Mouse (Mus musculus): ENCODE data around the gene Gm20390. TPM values are rescaled to one million over a fixed set of nuclear protein-coding genes. Genes with fewer than 3 reads are reported as not detected.

The Gm20390 gene
- 306 and 441 TPM in 2 replicates for polyA plus RNA-seq (2015; fragmentation: Nextera tagmentation; extraction: Ambion mirVana)

DNA sequence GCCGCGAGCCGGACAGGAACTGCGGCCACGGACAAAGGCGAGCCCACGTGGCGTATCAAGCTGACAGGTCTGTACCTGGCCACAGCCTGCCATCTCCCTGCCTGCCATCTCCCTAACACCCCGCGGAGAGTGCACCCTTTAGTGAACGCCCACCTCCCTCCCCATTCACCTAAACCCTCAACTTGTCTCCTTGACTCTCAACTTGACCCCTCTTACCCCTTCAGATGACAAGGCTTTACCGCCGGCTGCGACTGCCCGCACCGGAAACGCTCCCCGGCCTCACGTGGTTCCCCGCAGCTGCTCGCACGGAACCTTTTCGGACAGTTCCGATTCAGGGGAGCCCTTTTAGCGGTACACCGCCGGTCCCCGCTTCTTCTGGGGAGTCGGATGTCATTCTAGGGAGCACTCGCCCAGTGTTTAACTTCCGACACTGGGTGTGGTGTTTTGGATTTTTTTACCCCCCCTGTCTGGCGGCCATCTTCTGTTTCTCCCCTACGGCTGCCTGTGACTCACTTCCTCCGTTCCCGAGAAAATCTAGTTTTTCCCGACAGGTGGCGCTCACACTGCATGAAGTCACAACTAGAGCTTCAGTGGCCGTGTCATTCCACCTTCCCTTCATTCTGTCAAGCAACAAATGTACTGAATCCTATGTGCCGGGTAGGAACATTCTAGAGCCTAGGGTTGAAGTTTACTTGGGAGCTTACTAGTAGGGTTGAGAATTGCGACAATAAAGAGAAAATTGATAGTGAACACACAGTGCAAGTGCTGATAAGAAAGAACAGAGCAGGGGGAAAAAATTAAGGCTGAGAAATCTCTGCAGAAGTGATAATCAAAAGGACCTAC is at the start of gene Gm20390, which contains the start of gene Nme1:
Gene Gm20390, minus strand, starts transcription at position 289 of the 843 bp plus-strand sequence.
Gene Nme1, minus strand, starts transcription at position 517 of the 843 bp plus-strand sequence.
- WGBS, result under 1% methylated on average over 40 of the region's 40 CpGs
- Histone ChIP-seq H3K4me2 (peak within 1 kb of the TSS; percentile 79), H3K27ac (peak within 1 kb of the TSS; percentile 78), H3K4me1 (peaks cover 15% of the 10 kb centered on the region), H3K9ac (peak within 1 kb of the TSS; percentile 79), H3K4me3 (peak within 1 kb of the TSS; percentile 86), H3K36me3 (peaks cover 26% of the 10 kb centered on the region), H3K27me3 (no peaks in the 10 kb centered on the region), H3K9me3 (no peaks in the 10 kb centered on the region)
- peak; percentile 90 for ATAC-seq (ENCODE audit: insufficient number of reproducible peaks, insufficient read depth, low FRiP score, low TSS enrichment, low read depth)

DNA sequence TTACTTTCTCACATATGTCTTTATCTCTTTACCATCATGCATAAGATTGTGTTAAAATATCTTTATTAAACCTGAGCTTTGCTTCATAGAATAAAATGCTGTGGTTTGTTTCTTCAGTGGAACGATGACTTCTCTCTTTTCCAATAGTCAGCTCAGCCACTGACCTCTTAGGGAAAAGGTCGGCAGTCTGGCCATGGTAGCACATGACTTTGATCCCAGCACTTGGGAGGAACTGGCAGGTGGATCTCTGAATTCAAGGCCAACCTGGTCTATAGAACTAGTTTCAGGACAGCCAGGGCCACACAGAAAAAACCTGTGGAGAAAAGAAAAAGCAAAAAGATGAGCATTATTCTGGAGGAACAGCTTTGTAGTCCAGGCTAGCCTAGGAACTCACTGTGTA is 35.3 kb upstream of the Gm20390 start:
- Histone ChIP-seq H3K9ac (no peak overlapping the region), H3K4me3 (no peak overlapping the region), H3K4me2 (no peak overlapping the region), H3K27ac (no peak overlapping the region), H3K4me1 (peaks cover 4% of the 10 kb centered on the region), H3K36me3 (peaks cover 5% of the 10 kb centered on the region; the same call in 1 of the 2 replicates), H3K27me3 (no peaks in the 10 kb centered on the region), H3K9me3 (no peaks in the 10 kb centered on the region)
- WGBS, result 90% methylated on average over 2 of the region's 2 CpGs
- no peak for ATAC-seq (ENCODE audit: insufficient number of reproducible peaks, insufficient read depth, low FRiP score, low TSS enrichment, low read depth)

DNA sequence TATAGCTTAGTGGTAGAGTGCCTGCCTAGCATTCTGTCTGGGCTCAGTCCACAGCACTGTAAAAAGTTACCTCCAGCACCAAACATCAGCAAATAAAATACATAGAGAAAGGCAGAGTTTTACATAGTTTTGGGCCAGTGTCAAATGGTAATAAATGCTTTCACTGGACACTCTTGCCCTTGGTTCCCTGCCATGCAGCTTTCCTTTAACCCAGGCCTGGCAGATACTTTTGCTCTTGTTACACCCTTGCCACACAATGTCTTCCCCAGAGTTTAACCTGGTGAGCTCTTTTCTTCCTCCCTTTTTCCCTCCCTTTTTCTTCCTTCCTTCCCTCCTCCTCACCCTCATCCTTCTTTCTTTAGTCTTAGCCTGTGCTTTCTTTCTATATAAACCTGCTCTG is 31.2 kb upstream of the Gm20390 start:
- no peaks in the 10 kb centered on the region for H3K27me3 ChIP-seq
- no peak overlapping the region for H3K4me3 ChIP-seq
- H3K9me3 ChIP-seq, result no peaks in the 10 kb centered on the region
- no peak for ATAC-seq (ENCODE audit: insufficient number of reproducible peaks, insufficient read depth, low FRiP score, low TSS enrichment, low read depth)
- peaks cover 24% of the 10 kb centered on the region for H3K4me1 ChIP-seq
- H3K27ac ChIP-seq, result no peak overlapping the region
- H3K9ac ChIP-seq, result no peak overlapping the region; the same call in 1 of the 2 replicates
- H3K4me2 ChIP-seq, result no peak overlapping the region
- peaks cover 5% of the 10 kb centered on the region; the same call in 1 of the 2 replicates for H3K36me3 ChIP-seq

DNA sequence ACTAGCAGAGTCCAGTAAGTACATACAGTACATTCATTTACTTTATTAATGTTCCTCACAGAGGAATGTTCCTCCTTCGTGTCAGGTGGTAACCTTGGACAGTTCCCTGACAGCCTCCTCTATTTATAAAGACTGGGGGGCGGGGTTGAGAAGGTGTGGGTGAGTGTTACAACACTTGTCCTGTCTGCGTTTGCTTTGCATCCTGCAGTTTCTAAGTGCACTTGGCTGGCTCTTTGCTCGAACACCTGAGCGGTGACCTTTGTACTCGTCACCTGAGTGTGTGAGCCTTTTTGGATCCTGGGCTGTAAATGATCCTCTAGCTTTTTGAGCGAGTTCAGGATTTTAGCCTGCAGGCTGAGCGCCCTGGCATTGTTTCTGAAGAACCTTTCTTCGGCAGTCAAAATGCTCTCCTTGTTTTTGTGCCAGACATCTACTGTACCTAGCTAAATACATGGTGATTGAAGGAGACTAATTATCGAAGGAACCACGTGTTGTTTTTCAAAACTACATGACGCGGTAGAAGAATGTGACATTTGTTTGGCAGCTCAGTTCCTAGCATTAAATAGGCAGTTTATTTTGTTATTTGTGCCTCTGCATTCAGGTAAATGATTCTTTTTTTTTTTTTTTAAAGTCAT is 29.2 kb upstream of the Gm20390 start:
- H3K27me3 ChIP-seq, result no peaks in the 10 kb centered on the region

DNA sequence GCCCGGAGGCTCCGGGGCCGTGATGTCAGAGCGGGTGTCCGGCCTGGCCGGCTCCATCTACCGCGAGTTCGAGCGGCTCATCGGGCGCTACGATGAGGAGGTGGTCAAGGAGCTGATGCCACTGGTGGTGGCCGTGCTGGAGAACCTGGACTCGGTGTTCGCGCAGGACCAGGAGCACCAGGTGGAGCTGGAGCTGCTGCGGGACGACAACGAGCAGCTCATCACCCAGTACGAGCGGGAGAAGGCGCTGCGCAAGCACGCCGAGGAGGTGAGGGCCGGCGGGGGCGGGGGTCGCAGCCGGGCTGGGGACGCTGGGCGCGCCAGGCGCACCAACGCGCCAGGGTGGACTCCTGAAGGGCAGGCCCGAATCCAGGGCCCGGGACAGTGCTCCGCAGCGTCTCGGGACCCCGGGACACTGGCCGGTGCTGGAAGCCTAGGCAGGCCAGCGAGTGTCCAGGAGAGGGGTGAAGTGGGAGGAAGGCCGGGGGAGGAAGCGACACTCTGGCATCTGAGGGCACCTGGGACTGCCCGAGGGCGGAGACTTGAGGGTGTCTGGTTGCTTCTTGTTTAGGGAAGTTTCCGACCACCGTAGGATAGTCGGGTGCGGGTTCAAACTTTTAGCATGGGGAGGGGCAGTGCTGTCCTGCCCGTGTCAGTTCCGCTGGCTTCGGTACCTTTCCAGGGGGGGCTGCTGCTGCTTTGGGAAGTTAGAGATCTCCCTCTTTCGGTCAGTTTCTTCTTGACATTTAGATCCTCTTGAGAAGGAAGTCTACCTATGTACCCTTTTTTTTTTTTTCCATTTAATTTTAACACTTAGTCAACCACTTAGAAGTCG is 28.4 kb upstream of the Gm20390 start:
- ATAC-seq (ENCODE audit: insufficient number of reproducible peaks, insufficient read depth, low FRiP score, low TSS enrichment, low read depth), result peak; percentile 32; the same call in 1 of the 2 replicates

More for the DNA sequence above, 29.2 kb upstream of the Gm20390 start:
- Histone ChIP-seq H3K4me2 (peak overlapping the region; percentile 82), H3K4me3 (peak overlapping the region; percentile 87), H3K4me1 (peaks cover 24% of the 10 kb centered on the region), H3K27ac (no peak overlapping the region), H3K9me3 (no peaks in the 10 kb centered on the region), H3K36me3 (no peaks in the 10 kb centered on the region), H3K9ac (peak overlapping the region; percentile 91)
- ATAC-seq (ENCODE audit: insufficient number of reproducible peaks, insufficient read depth, low FRiP score, low TSS enrichment, low read depth), result no peak
- WGBS, result 30% methylated on average over 13 of the region's 13 CpGs

DNA sequence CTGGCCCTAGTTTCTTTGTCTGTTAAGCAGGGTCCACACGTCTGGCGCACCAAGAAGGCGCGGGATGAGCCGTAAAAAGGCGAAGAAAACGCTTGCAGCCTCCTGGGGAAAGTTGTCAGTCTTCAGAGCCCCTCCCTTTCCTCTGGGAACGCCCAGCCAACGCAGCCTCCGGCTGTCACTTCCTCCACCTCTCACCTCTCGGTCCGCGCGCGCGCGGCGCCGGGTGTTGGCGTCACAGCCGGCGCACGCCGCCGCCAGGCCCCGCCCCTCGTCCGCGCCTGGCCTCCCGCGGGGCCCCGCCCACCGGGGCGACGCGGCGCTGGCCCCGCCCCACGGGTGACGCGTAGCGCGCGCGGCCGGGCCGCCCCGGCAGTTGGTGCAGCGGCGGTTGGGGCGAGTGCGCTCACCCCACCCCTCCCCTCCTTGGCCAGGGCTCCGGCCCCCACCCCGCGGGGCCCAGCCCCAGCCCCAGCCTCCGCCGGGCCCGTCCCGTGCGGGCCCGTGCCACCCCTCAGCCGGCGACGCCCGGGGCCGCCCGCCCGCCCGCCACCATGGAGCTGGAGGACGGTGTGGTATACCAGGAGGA is 27.7 kb upstream of the Gm20390 start, which contains the start of gene Spag9:
Gene Spag9, plus strand, starts transcription at position 372 of the 586 bp plus-strand sequence.
- ATAC-seq (ENCODE audit: insufficient number of reproducible peaks, insufficient read depth, low FRiP score, low TSS enrichment, low read depth), result peak; percentile 89
- peak within 1 kb of the TSS; percentile 98 for H3K27ac ChIP-seq
- H3K4me2 ChIP-seq, result peak within 1 kb of the TSS; percentile 82
- H3K9me3 ChIP-seq, result no peaks in the 10 kb centered on the region
- under 1% methylated on average over 62 of the region's 70 CpGs for WGBS
- H3K9ac ChIP-seq, result peak within 1 kb of the TSS; percentile 91
- no peaks in the 10 kb centered on the region for H3K36me3 ChIP-seq
- no peaks in the 10 kb centered on the region for H3K27me3 ChIP-seq
- peaks cover 24% of the 10 kb centered on the region for H3K4me1 ChIP-seq
- H3K4me3 ChIP-seq, result peak within 1 kb of the TSS; percentile 87

More for the DNA sequence above, 28.4 kb upstream of the Gm20390 start:
- Histone ChIP-seq H3K9me3 (no peaks in the 10 kb centered on the region), H3K9ac (peak overlapping the region; percentile 91), H3K27me3 (no peaks in the 10 kb centered on the region), H3K4me2 (peak overlapping the region; percentile 82), H3K4me1 (peaks cover 24% of the 10 kb centered on the region), H3K4me3 (peak overlapping the region; percentile 87), H3K36me3 (no peaks in the 10 kb centered on the region), H3K27ac (peak overlapping the region; percentile 98)
- under 1% methylated on average over 58 of the region's 58 CpGs for WGBS

DNA sequence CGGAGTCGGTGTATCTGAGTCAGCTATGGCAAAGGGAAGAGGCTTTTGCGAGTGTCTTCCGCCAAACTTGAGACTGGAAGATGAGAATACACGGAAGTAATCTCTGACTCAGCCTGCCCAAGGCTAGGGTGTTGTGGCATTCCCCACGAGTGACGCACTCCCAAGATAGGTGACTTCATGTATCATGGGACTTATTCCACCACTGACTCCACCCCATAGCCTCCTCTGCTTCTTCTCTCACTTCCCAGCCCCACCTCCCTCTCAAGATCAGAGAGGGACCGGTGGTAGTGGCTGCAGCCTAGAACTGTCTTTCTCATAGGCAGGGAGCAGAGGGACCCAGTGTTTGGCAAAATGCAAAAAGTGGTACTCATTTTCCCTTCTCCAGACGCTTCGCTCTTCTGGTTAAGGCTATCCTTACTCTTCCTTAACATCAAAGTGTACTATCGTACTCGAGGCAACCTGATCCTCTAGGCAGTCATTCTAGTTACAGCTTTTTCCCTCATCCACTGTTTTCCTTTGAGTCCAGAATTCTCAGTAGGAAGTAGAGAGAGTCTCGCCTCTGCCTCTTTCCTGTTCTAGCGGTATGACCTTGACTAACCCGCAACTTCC is 27.1 kb upstream of the Gm20390 start:
- Histone ChIP-seq H3K36me3 (no peaks in the 10 kb centered on the region), H3K27me3 (no peaks in the 10 kb centered on the region), H3K27ac (peak overlapping the region; percentile 98), H3K4me3 (peak overlapping the region; percentile 87), H3K4me1 (peaks cover 24% of the 10 kb centered on the region), H3K9me3 (no peaks in the 10 kb centered on the region), H3K4me2 (peak overlapping the region; percentile 82), H3K9ac (peak overlapping the region; percentile 91)
- WGBS, result 5% methylated on average over 15 of the region's 15 CpGs
- ATAC-seq (ENCODE audit: insufficient number of reproducible peaks, insufficient read depth, low FRiP score, low TSS enrichment, low read depth), result no peak

DNA sequence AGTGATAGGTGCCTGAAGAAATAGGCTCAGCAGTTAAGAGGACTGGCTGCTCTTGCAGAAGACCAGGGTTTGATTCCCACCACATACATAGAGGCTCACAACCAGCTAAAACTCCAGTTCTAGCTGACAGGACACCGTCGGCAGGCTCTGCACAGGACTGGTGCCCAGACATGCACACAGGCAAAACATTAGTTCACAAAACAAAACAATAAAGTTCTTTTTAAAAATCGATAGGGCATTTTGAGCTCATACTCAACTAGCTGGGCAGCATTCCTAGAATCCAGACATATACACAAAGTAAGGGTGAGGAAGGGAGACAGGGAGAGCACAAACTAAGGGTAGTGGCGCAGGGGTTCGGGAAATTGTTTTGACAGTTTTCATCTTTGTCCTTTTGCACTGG is 26.4 kb upstream of the Gm20390 start:
- WGBS, result 61% methylated on average over 5 of the region's 5 CpGs
- H3K4me3 ChIP-seq, result peak overlapping the region; percentile 87; the same call in 1 of the 2 replicates
- H3K9ac ChIP-seq, result peak overlapping the region; percentile 91

DNA sequence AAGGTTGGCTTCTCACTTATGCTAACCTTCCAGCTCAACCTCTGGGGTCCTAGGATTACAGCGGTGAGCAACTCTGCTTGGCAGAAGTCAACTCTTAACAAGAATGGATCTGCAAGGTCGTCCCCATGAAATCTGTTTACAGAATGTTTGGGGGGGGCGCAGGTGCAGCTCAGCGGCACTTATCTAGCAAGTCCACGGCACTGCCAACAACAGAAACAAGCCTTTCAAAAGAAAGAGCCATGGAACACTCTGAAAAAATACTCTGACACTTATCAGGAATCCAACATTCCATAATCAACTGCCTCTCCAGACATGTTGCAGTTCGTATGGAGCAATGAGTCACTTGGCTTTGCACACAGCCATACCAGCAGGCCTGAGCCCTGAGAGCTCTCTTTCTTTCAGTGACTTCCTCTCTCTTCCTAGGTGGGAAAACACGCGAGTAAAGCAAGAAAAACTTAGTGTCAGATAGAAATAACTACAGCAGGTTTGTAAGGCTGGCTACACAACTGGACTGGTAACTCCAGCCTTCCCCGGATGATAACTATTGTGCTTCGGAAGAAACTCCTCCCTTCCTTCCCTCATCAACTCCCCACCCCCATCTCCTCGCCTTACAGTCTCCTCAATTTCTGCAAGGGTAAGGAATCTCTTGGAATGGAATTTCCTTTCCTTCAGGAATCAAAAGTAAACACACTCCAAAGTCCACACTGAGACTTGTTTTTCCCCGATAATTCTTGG is 20.4 kb upstream of the Gm20390 start:
- Histone ChIP-seq H3K4me2 (no peak overlapping the region), H3K4me1 (no peaks in the 10 kb centered on the region), H3K4me3 (no peak overlapping the region), H3K27me3 (no peaks in the 10 kb centered on the region), H3K9ac (no peak overlapping the region), H3K9me3 (no peaks in the 10 kb centered on the region), H3K27ac (peak overlapping the region; percentile 12), H3K36me3 (no peaks in the 10 kb centered on the region)
- ATAC-seq (ENCODE audit: insufficient number of reproducible peaks, insufficient read depth, low FRiP score, low TSS enrichment, low read depth), result no peak
- 58% methylated on average over 12 of the region's 12 CpGs for WGBS

More for the DNA sequence above, 26.4 kb upstream of the Gm20390 start:
- H3K9me3 ChIP-seq, result no peaks in the 10 kb centered on the region
- no peak for ATAC-seq (ENCODE audit: insufficient number of reproducible peaks, insufficient read depth, low FRiP score, low TSS enrichment, low read depth)
- H3K27ac ChIP-seq, result peak overlapping the region; percentile 98
- H3K4me1 ChIP-seq, result peaks cover 24% of the 10 kb centered on the region
- no peaks in the 10 kb centered on the region for H3K27me3 ChIP-seq
- H3K36me3 ChIP-seq, result no peaks in the 10 kb centered on the region
- peak overlapping the region; percentile 82 for H3K4me2 ChIP-seq

Data from embryonic facial prominence, embryonic 13.5 days (tissue).